Mouse (Mus musculus) thymus, adult 2 months (tissue): Measurements from ENCODE around the gene Galnt9. TPM values are rescaled to one million over a fixed set of nuclear protein-coding genes. Genes with fewer than 3 reads are reported as not detected.

Source experiments
- DNase-seq: peaks from one replicate; pipeline ENCODE4 v3.0.0; 2021
- H3K27ac ChIP-seq: fragments of 200-500 bp; 2 replicates; pipeline ENCODE4 v1.5.1; 2012; ENCODE audit warnings: low read length, control low read depth; ENCODE audit not compliant: control insufficient read depth, insufficient read depth
- H3K27me3 ChIP-seq: fragments of 200-500 bp; 2 replicates; pipeline ENCODE4 v1.6.1; 2012; ENCODE audit warnings: mild to moderate bottlenecking, low read length, moderate library complexity, mixed read lengths; ENCODE audit not compliant: control insufficient read depth, insufficient read depth
- H3K36me3 ChIP-seq: fragments of 200-500 bp; 2 replicates; pipeline ENCODE4 v1.6.1; 2012; ENCODE audit warnings: mild to moderate bottlenecking, low read length, moderate library complexity; ENCODE audit not compliant: control insufficient read depth, insufficient read depth
- H3K4me1 ChIP-seq: fragments of 200-500 bp; replicated peaks from 2 replicates; pipeline ENCODE4 v1.6.1; 2012; ENCODE audit warnings: low read length; ENCODE audit not compliant: control insufficient read depth, insufficient read depth
- H3K4me3 ChIP-seq: fragments of 200-500 bp; 2 replicates; pipeline ENCODE4 v1.5.1; 2012; ENCODE audit warnings: mild to moderate bottlenecking, low read length, control low read depth, moderate library complexity; ENCODE audit not compliant: control insufficient read depth, insufficient read depth
- CTCF ChIP-seq: fragments of 200-500 bp; IDR thresholded peaks from 2 replicates; pipeline ENCODE4 v1.5.1; 2012; ENCODE audit warnings: mild to moderate bottlenecking, control low read depth, low read length, moderate library complexity, borderline replicate concordance; ENCODE audit not compliant: control insufficient read depth, poor library complexity, insufficient read depth; ENCODE audit errors: extremely low read depth
- POLR2A ChIP-seq: fragments of 200-500 bp; IDR thresholded peaks from 2 replicates; pipeline ENCODE4 v1.6.1; 2012; ENCODE audit warnings: mild to moderate bottlenecking, low read length, control low read depth, moderate library complexity; ENCODE audit not compliant: control insufficient read depth, poor library complexity, insufficient read depth; ENCODE audit errors: extremely low read depth
- WGBS: fragments of 180-500 bp; shearing (Covaris S2); methylation state at CpG from one replicate; pipeline ENCODE4 v1.1.7; 2018; 5-methylcytosine and 5-hydroxymethylcytosine counted together
- polyA plus RNA-seq: library from polyadenylated mRNA; depleted of rRNA; stranded (reverse); fragments of >200 nt; gene quantifications from 2 replicates; pipeline ENCODE4 v1.2.3, GENCODE M21; 2012

The Galnt9 gene
- polyA plus RNA-seq, 1 experiment = 1.3 TPM

- 89% methylated on average over 5 of the region's 5 CpGs for whole genome bisulfite sequencing
- Histone ChIP-seq H3K4me1 (no peaks in the 10 kb centered on the region), H3K4me3 (no peak overlapping the region), H3K27ac (no peak overlapping the region), H3K27me3 (no peaks in the 10 kb centered on the region), H3K36me3 (no peaks in the 10 kb centered on the region)
- TF ChIP-seq CTCF (no peak), POLR2A (no peak)
- no peak for DNase-seq
These were observed 67.4 kb downstream of the Galnt9 start for GRCm38 (mm10) chr5:110611435-110612158.

- no peaks in the 10 kb centered on the region for H3K27me3 ChIP-seq
- WGBS = 94% methylated on average over 6 of the region's 6 CpGs
- no peak for DNase-seq
- no peaks in the 10 kb centered on the region for H3K36me3 ChIP-seq
- H3K27ac ChIP-seq = no peak overlapping the region
- no peak overlapping the region for H3K4me3 ChIP-seq
- H3K4me1 ChIP-seq = no peaks in the 10 kb centered on the region
- TF ChIP-seq CTCF (no peak), POLR2A (no peak)
These were observed 75.1 kb downstream of the Galnt9 start for GRCm38 (mm10) chr5:110619226-110619625.

GRCm38 (mm10) chr5:110624319-110624718 lies 80.2 kb downstream of the Galnt9 start:
- no peak for TF ChIP-seq POLR2A
- TF ChIP-seq CTCF = no peak
- Histone ChIP-seq H3K36me3 (no peaks in the 10 kb centered on the region), H3K4me1 (no peaks in the 10 kb centered on the region), H3K27ac (no peak overlapping the region), H3K27me3 (no peaks in the 10 kb centered on the region), H3K4me3 (no peak overlapping the region)
- WGBS = 92% methylated on average over 2 of the region's 2 CpGs
- no peak for DNase-seq

- no peak for DNase-seq
- 90% methylated on average over 10 of the region's 10 CpGs for WGBS
- no peaks in the 10 kb centered on the region for H3K36me3 ChIP-seq
- no peak for TF ChIP-seq CTCF
- H3K27ac ChIP-seq = no peak overlapping the region
- H3K27me3 ChIP-seq = no peaks in the 10 kb centered on the region
- no peak overlapping the region for H3K4me3 ChIP-seq
- H3K4me1 ChIP-seq = no peaks in the 10 kb centered on the region
These were observed 83.2 kb downstream of the Galnt9 start for GRCm38 (mm10) chr5:110627351-110627750.

GRCm38 (mm10) chr5:110628156-110628555 lies 84.0 kb downstream of the Galnt9 start:
- TF ChIP-seq CTCF (no peak), POLR2A (no peak)
- WGBS = 47% methylated on average over 19 of the region's 19 CpGs
- no peak overlapping the region for H3K4me3 ChIP-seq
- DNase-seq = no peak
- no peaks in the 10 kb centered on the region for H3K27me3 ChIP-seq
- no peaks in the 10 kb centered on the region for H3K36me3 ChIP-seq
- H3K4me1 ChIP-seq = no peaks in the 10 kb centered on the region
- H3K27ac ChIP-seq = no peak overlapping the region

- Histone ChIP-seq H3K27me3 (no peaks in the 10 kb centered on the region), H3K36me3 (no peaks in the 10 kb centered on the region), H3K4me3 (no peak overlapping the region), H3K4me1 (no peaks in the 10 kb centered on the region), H3K27ac (no peak overlapping the region)
- TF ChIP-seq POLR2A = no peak
- WGBS = 72% methylated on average over 2 of the region's 2 CpGs
- no peak for DNase-seq
These were observed 85.5 kb downstream of the Galnt9 start for GRCm38 (mm10) chr5:110629525-110630120.

- Histone ChIP-seq H3K4me1 (peaks cover 3% of the 10 kb centered on the region; the same call in 1 of the 2 replicates), H3K27me3 (no peaks in the 10 kb centered on the region), H3K27ac (no peak overlapping the region), H3K4me3 (no peak overlapping the region), H3K36me3 (no peaks in the 10 kb centered on the region)
- 38% methylated on average over 6 of the region's 6 CpGs for WGBS
- no peak for DNase-seq
- TF ChIP-seq CTCF (no peak), POLR2A (no peak)
These were observed 92.0 kb downstream of the Galnt9 start for GRCm38 (mm10) chr5:110635951-110636707.
